Mouse (Mus musculus) forebrain, embryonic 12.5 days (tissue): ENCODE measurements around the gene Rpl21. TPM values are rescaled to one million over a fixed set of nuclear protein-coding genes. Genes with fewer than 3 reads are reported as not detected.
"Not testable (repeated sequence)": the region's sequence is repeated elsewhere in the genome, so short reads cannot be mapped to it uniquely, and the experiment has no call there.

Source experiments
- ATAC-seq: fragments of 200-750 bp; cut with Nextera tagmentation; 2 replicates; pipeline ENCODE4 v1.8.0; 2017; ENCODE audit warnings: moderate TSS enrichment; ENCODE audit not compliant: low FRiP score
- H3K27ac ChIP-seq: fragments of 300-500 bp; sonication (generic); 2 replicates; pipeline ENCODE4 v1.5.1; 2016; ENCODE audit warnings: mild to moderate bottlenecking
- H3K27me3 ChIP-seq: fragments of 300-500 bp; sonication (generic); 2 replicates; pipeline ENCODE4 v1.6.1; 2016; ENCODE audit warnings: mild to moderate bottlenecking
- H3K36me3 ChIP-seq: fragments of 300-500 bp; sonication (generic); replicated peaks from 2 replicates; pipeline ENCODE4 v1.6.1; 2016; ENCODE audit warnings: mild to moderate bottlenecking
- H3K4me1 ChIP-seq: fragments of 300-500 bp; sonication (generic); 2 replicates; pipeline ENCODE4 v1.6.1; 2016
- H3K4me2 ChIP-seq: fragments of 300-500 bp; sonication (generic); 2 replicates; pipeline ENCODE4 v1.6.1; 2016; ENCODE audit warnings: mild to moderate bottlenecking, moderate library complexity
- H3K4me3 ChIP-seq: fragments of 300-500 bp; sonication (generic); replicated peaks from 2 replicates; pipeline ENCODE4 v1.5.1; 2016; ENCODE audit warnings: mild to moderate bottlenecking
- H3K9ac ChIP-seq: fragments of 300-500 bp; sonication (generic); 2 replicates; pipeline ENCODE4 v1.6.1; 2016; ENCODE audit warnings: mild to moderate bottlenecking
- H3K9me3 ChIP-seq: fragments of 300-500 bp; sonication (generic); 2 replicates; pipeline ENCODE4 v1.6.1; 2016
- WGBS: fragments of 180-500 bp; shearing (Covaris S2); methylation state at CpG from one replicate; pipeline ENCODE4 v1.1.7; 2016; 5-methylcytosine and 5-hydroxymethylcytosine counted together
- polyA plus RNA-seq: library from polyadenylated mRNA; unstranded; fragments of >200 nt; fragmentation: Nextera tagmentation; extraction: Ambion mirVana; gene quantifications from 2 replicates; pipeline ENCODE4 v1.2.1, GENCODE M21; 2016

The Rpl21 gene
- polyA plus RNA-seq, 1 experiment from 2014 or later: 432 TPM

- no peak overlapping the region for H3K9ac ChIP-seq
- H3K36me3 ChIP-seq: no peaks in the 10 kb centered on the region
- 86% methylated on average over 9 of the region's 9 CpGs for WGBS
- H3K9me3 ChIP-seq: 0 out of 2 replicates have a peak, but pooled peaks cover 6% of the 10 kb centered on the region
- H3K4me3 ChIP-seq: no peak overlapping the region
- no peaks in the 10 kb centered on the region for H3K4me1 ChIP-seq
- no peak overlapping the region for H3K4me2 ChIP-seq
- H3K27ac ChIP-seq: no peak overlapping the region
- no peaks in the 10 kb centered on the region; the same call in 1 of the 2 replicates for H3K27me3 ChIP-seq
- ATAC-seq: no peak
These were observed 26.1 kb downstream of the Rpl21 start for GRCm38 (mm10) chr5:146858772-146859171.

GRCm38 (mm10) chr5:146859246-146859645 is 26.6 kb downstream of the Rpl21 start:
- H3K4me2 ChIP-seq: no peak overlapping the region
- ATAC-seq: no peak
- WGBS: 75% methylated on average over 8 of the region's 8 CpGs

GRCm38 (mm10) chr5:146860222-146860998 is 27.7 kb downstream of the Rpl21 start:
- Histone ChIP-seq H3K9me3 (0 out of 2 replicates have a peak, but pooled peaks cover 6% of the 10 kb centered on the region), H3K4me1 (no peaks in the 10 kb centered on the region), H3K27me3 (no peaks in the 10 kb centered on the region; the same call in 1 of the 2 replicates), H3K36me3 (no peaks in the 10 kb centered on the region), H3K9ac (no peak overlapping the region), H3K27ac (no peak overlapping the region), H3K4me2 (no peak overlapping the region), H3K4me3 (no peak overlapping the region)
- 87% methylated on average over 18 of the region's 18 CpGs for WGBS
- no peak for ATAC-seq

More at GRCm38 (mm10) chr5:146859246-146859645, 26.6 kb downstream of the Rpl21 start:
- no peaks in the 10 kb centered on the region for H3K4me1 ChIP-seq
- H3K4me3 ChIP-seq: no peak overlapping the region
- H3K27me3 ChIP-seq: no peaks in the 10 kb centered on the region; the same call in 1 of the 2 replicates
- H3K27ac ChIP-seq: no peak overlapping the region
- no peaks in the 10 kb centered on the region for H3K36me3 ChIP-seq
- no peak overlapping the region for H3K9ac ChIP-seq
- H3K9me3 ChIP-seq: 0 out of 2 replicates have a peak, but pooled peaks cover 6% of the 10 kb centered on the region

- Histone ChIP-seq H3K27ac (no peak overlapping the region), H3K4me3 (no peak overlapping the region), H3K27me3 (no peaks in the 10 kb centered on the region; the same call in 1 of the 2 replicates), H3K4me2 (no peak overlapping the region), H3K36me3 (no peaks in the 10 kb centered on the region), H3K4me1 (no peaks in the 10 kb centered on the region), H3K9ac (no peak overlapping the region), H3K9me3 (no peaks in the 10 kb centered on the region)
- 42% methylated on average over 7 of the region's 7 CpGs for WGBS
- no peak for ATAC-seq
These were observed 28.9 kb downstream of the Rpl21 start for GRCm38 (mm10) chr5:146861588-146861987.

- Histone ChIP-seq H3K9ac (no peak overlapping the region), H3K27me3 (peaks cover 4% of the 10 kb centered on the region), H3K27ac (no peak overlapping the region), H3K4me2 (no peak overlapping the region), H3K36me3 (no peaks in the 10 kb centered on the region), H3K4me3 (no peak overlapping the region), H3K9me3 (no peaks in the 10 kb centered on the region), H3K4me1 (peaks cover 10% of the 10 kb centered on the region; the same call in 1 of the 2 replicates)
- 89% methylated on average over 4 of the region's 4 CpGs for WGBS
- ATAC-seq: no peak
These were observed 32.8 kb downstream of the Rpl21 start for GRCm38 (mm10) chr5:146865511-146865910.

- WGBS: 91% methylated on average over 2 of the region's 2 CpGs
- Histone ChIP-seq H3K4me1 (peaks cover 10% of the 10 kb centered on the region; the same call in 1 of the 2 replicates), H3K9ac (no peak overlapping the region), H3K4me2 (no peak overlapping the region), H3K36me3 (no peaks in the 10 kb centered on the region), H3K27ac (no peak overlapping the region), H3K9me3 (no peaks in the 10 kb centered on the region), H3K27me3 (peaks cover 4% of the 10 kb centered on the region), H3K4me3 (no peak overlapping the region)
- no peak for ATAC-seq
These were observed 33.6 kb downstream of the Rpl21 start for GRCm38 (mm10) chr5:146866277-146866676.

GRCm38 (mm10) chr5:146867246-146867945 is 34.7 kb downstream of the Rpl21 start:
- Histone ChIP-seq H3K9me3 (no peaks in the 10 kb centered on the region), H3K4me3 (peak overlapping the region; percentile 27), H3K9ac (peak overlapping the region; percentile 8; the same call in 1 of the 2 replicates), H3K27ac (no peak overlapping the region), H3K36me3 (no peaks in the 10 kb centered on the region), H3K4me1 (peaks cover 10% of the 10 kb centered on the region; the same call in 1 of the 2 replicates), H3K27me3 (peaks cover 4% of the 10 kb centered on the region), H3K4me2 (peak overlapping the region; percentile 45)
- 8% methylated on average over 19 of the region's 19 CpGs for WGBS
- ATAC-seq: 0 out of 2 replicates have a peak, but pooled peaks have one; percentile 20

- 13% methylated on average over 4 of the region's 4 CpGs for WGBS
- Histone ChIP-seq H3K4me1 (peaks cover 10% of the 10 kb centered on the region; the same call in 1 of the 2 replicates), H3K4me2 (peak overlapping the region; percentile 45), H3K36me3 (no peaks in the 10 kb centered on the region), H3K9ac (0 out of 2 replicates have a peak overlapping the region, but pooled peaks have one; percentile 8), H3K27me3 (peaks cover 4% of the 10 kb centered on the region), H3K9me3 (no peaks in the 10 kb centered on the region), H3K27ac (no peak overlapping the region), H3K4me3 (no peak overlapping the region)
- ATAC-seq: no peak
These were observed 35.2 kb downstream of the Rpl21 start for GRCm38 (mm10) chr5:146867946-146868314.

GRCm38 (mm10) chr5:146872981-146873631 is 40.4 kb downstream of the Rpl21 start:
- Histone ChIP-seq H3K4me1 (peaks cover under 1% of the 10 kb centered on the region; the same call in 1 of the 2 replicates), H3K36me3 (no peaks in the 10 kb centered on the region), H3K4me2 (no peak overlapping the region), H3K9me3 (no peaks in the 10 kb centered on the region), H3K27ac (no peak overlapping the region), H3K4me3 (no peak overlapping the region), H3K9ac (no peak overlapping the region), H3K27me3 (peaks cover under 1% of the 10 kb centered on the region)
- WGBS: 91% methylated on average over 5 of the region's 5 CpGs
- ATAC-seq: no peak

GRCm38 (mm10) chr5:146876024-146876423 is 43.3 kb downstream of the Rpl21 start:
- WGBS: 78% methylated on average over 2 of the region's 2 CpGs
- H3K4me2 ChIP-seq: no peak overlapping the region
- H3K27me3 ChIP-seq: no peaks in the 10 kb centered on the region
- H3K9me3 ChIP-seq: no peaks in the 10 kb centered on the region
- H3K9ac ChIP-seq: no peak overlapping the region
- H3K4me1 ChIP-seq: no peaks in the 10 kb centered on the region
- no peaks in the 10 kb centered on the region for H3K36me3 ChIP-seq
- H3K27ac ChIP-seq: no peak overlapping the region
- no peak for ATAC-seq
- H3K4me3 ChIP-seq: no peak overlapping the region

GRCm38 (mm10) chr5:146877882-146878281 is 45.2 kb downstream of the Rpl21 start:
- H3K27me3 ChIP-seq, H3K4me2 ChIP-seq, H3K9me3 ChIP-seq, H3K36me3 ChIP-seq, H3K9ac ChIP-seq, H3K4me3 ChIP-seq, ATAC-seq, H3K27ac ChIP-seq, H3K4me1 ChIP-seq: not testable (repeated sequence)
- WGBS: 75% methylated on average over 5 of the region's 6 CpGs

GRCm38 (mm10) chr5:146882261-146882660 is 49.6 kb downstream of the Rpl21 start:
- H3K9ac ChIP-seq: no peak overlapping the region
- H3K9me3 ChIP-seq: no peaks in the 10 kb centered on the region
- ATAC-seq: no peak
- no peaks in the 10 kb centered on the region for H3K27me3 ChIP-seq
- H3K4me3 ChIP-seq: no peak overlapping the region
- no peak overlapping the region for H3K4me2 ChIP-seq
- no peak overlapping the region for H3K27ac ChIP-seq
- no peaks in the 10 kb centered on the region for H3K4me1 ChIP-seq
- H3K36me3 ChIP-seq: no peaks in the 10 kb centered on the region
- 89% methylated on average over 6 of the region's 6 CpGs for WGBS
